Mouse (Mus musculus) cerebellum, adult 2 months (tissue): ENCODE data around the gene Abhd6.

Experiments used
- CTCF ChIP-seq: fragments of 200-500 bp; IDR thresholded peaks from 2 replicates; pipeline ENCODE4 v1.5.1; 2011; ENCODE audit warnings: low read depth, mild to moderate bottlenecking, control low read depth, low read length, moderate library complexity, borderline replicate concordance; ENCODE audit not compliant: insufficient read depth
- POLR2A ChIP-seq: fragments of 200-500 bp; IDR thresholded peaks from 2 replicates; pipeline ENCODE4 v1.6.1; 2011; ENCODE audit warnings: low read length, control low read depth, borderline replicate concordance; ENCODE audit not compliant: insufficient read depth

DNA sequence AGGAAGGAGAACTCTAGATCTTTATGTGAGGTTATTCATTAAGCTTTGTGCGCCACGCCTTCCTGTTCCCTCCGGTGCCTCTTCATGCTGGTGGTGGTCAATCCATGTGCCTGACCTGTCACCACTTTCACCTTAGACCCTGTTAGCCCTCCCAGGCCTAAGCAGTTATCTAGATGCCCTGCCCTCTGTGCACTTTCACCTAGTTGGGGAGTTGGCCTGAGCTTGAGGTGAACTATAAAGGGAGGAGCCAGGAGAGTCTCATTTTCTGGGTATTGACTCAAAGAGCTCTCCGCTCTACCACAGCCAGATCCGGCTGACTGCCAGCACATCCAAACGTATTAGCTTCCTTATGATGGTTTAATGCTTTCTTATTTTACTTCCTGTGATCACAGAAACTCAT is 13.6 kb downstream of the Abhd6 start:
- TF ChIP-seq CTCF, result no peak
- no peak for TF ChIP-seq POLR2A
